Mouse (Mus musculus): ENCODE results near the gene Traf3ip2.

DNA sequence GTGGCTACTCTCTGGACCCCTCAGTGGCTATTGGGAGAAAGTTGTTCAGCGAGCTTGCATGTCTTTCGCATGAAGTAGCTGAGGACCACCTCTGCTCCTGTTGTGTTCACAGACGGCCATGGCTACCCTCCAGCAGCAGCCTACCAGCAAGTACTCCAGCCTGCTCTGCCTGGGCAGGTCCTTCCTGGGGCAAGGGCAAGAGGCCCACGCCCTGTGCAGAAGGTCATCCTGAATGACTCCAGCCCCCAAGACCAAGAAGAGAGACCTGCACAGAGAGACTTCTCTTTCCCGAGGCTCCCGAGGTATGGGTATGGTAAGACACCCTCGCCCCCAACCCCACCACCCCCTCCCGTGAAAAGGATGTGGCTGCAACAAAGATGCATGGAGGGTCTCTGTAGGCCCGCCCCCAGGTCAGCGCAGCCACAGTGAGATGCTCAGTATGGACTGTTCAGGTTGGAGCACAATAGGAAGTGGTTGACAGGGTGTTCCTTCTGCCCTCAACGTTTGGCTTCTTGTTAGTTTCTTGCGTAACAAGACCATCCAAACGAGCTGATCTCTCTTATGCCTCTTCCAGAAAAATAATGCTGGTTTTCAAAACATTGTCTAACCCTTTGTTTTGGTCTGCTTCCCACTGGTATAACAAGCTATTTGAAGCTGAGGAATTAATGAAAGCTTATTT is 21.8 kb downstream of the Traf3ip2 start:
- no peak for TF ChIP-seq POLR2A (IDR thresholded peaks at IDR 0.05; ENCODE audit: borderline replicate concordance, low read depth, low read length)
- no peak for TF ChIP-seq CTCF (IDR thresholded peaks at IDR 0.05; ENCODE audit: low read depth, low read length)

Measured in bone marrow macrophage, adult 2 months (primary cell).